Mouse (Mus musculus) cerebellum, adult 11-12 months (tissue): ENCODE results near the gene Fcgr2b.
"Not testable (repeated sequence)": the region's sequence is repeated elsewhere in the genome, so short reads cannot be mapped to it uniquely, and the experiment has no call there.

Experiments used
- DNase-seq: peaks from one replicate; pipeline ENCODE4 v3.0.0; 2022

Gene Fcgr2b

GRCm38 (mm10) chr1:170976447-170976846, at the start of gene Fcgr2b:
Gene Fcgr2b, minus strand, starts transcription at chr1:170976547.
- no peak for DNase-seq

GRCm38 (mm10) chr1:171019311-171019950, 43.1 kb upstream of the Fcgr2b start:
- DNase-seq, result no peak

GRCm38 (mm10) chr1:171018737-171019136, 42.4 kb upstream of the Fcgr2b start, which contains the start of gene Fcgr4:
Gene Fcgr4, plus strand, starts transcription at chr1:171018920.
- DNase-seq, result no peak

GRCm38 (mm10) chr1:171017468-171018158, 41.3 kb upstream of the Fcgr2b start:
- no peak for DNase-seq

- DNase-seq, result no peak
These were observed 40.5 kb upstream of the Fcgr2b start for GRCm38 (mm10) chr1:171016676-171017356.

GRCm38 (mm10) chr1:171011733-171012132, 35.4 kb upstream of the Fcgr2b start:
- no peak for DNase-seq

GRCm38 (mm10) chr1:171006905-171007304, 30.6 kb upstream of the Fcgr2b start:
- DNase-seq, result no peak

GRCm38 (mm10) chr1:171006335-171006734, 30.0 kb upstream of the Fcgr2b start:
- DNase-seq, result no peak

- DNase-seq, result no peak
These were observed 29.2 kb upstream of the Fcgr2b start for GRCm38 (mm10) chr1:171005586-171005985.

GRCm38 (mm10) chr1:171005081-171005480, 28.7 kb upstream of the Fcgr2b start:
- no peak for DNase-seq

GRCm38 (mm10) chr1:170999811-171000210, 23.5 kb upstream of the Fcgr2b start:
- no peak for DNase-seq

GRCm38 (mm10) chr1:170997756-170998655, 21.7 kb upstream of the Fcgr2b start:
- DNase-seq, result no peak

- DNase-seq, result peak; percentile 28
These were observed 20.4 kb upstream of the Fcgr2b start for GRCm38 (mm10) chr1:170996753-170997152.

GRCm38 (mm10) chr1:170996034-170996433, 19.7 kb upstream of the Fcgr2b start:
- DNase-seq, result no peak

GRCm38 (mm10) chr1:170992550-170992949, 16.2 kb upstream of the Fcgr2b start:
- no peak for DNase-seq

- DNase-seq, result no peak
These were observed 13.3 kb upstream of the Fcgr2b start for GRCm38 (mm10) chr1:170989656-170990055.

GRCm38 (mm10) chr1:170985861-170986260, 9.5 kb upstream of the Fcgr2b start:
- DNase-seq, result no peak

GRCm38 (mm10) chr1:170985092-170985491, 8.7 kb upstream of the Fcgr2b start:
- DNase-seq, result no peak

GRCm38 (mm10) chr1:170983066-170983465, 6.7 kb upstream of the Fcgr2b start:
- no peak for DNase-seq

GRCm38 (mm10) chr1:170982301-170982700, 6.0 kb upstream of the Fcgr2b start:
- DNase-seq, result no peak

- not testable (repeated sequence) for DNase-seq
These were observed 5.3 kb upstream of the Fcgr2b start for GRCm38 (mm10) chr1:170981679-170982078.

- no peak for DNase-seq
These were observed 2.3 kb upstream of the Fcgr2b start for GRCm38 (mm10) chr1:170978601-170979000.

GRCm38 (mm10) chr1:170975751-170976161, 591 bp downstream of the Fcgr2b start:
- peak; percentile 6 for DNase-seq
